Mouse (Mus musculus) CD8-positive naive resting alpha-beta T cell, adult 2 months (primary cell): ENCODE results near the gene Lrig1.

Experiments used
- DNase-seq, 2 experiments: peaks; one replicate each; pipeline ENCODE4 v3.0.0; 2022; ENCODE audit warnings: low read depth in 2 of 2, low spot score in 2 of 2

Gene Lrig1

GRCm38 (mm10) chr6:94652659-94653213 is 47.2 kb downstream of the Lrig1 start:
- DNase-seq: no peak

- DNase-seq: no peak
Observed at GRCm38 (mm10) chr6:94651541-94651940, 48.4 kb downstream of the Lrig1 start.

GRCm38 (mm10) chr6:94649637-94650036 is 50.3 kb downstream of the Lrig1 start:
- no peak for DNase-seq

- no peak for DNase-seq
Observed at GRCm38 (mm10) chr6:94648496-94648895, 51.5 kb downstream of the Lrig1 start.

GRCm38 (mm10) chr6:94647574-94648430 is 52.2 kb downstream of the Lrig1 start:
- no peak for DNase-seq

- DNase-seq: no peak
Observed at GRCm38 (mm10) chr6:94646902-94647301, 53.1 kb downstream of the Lrig1 start.

GRCm38 (mm10) chr6:94646274-94646863 is 53.6 kb downstream of the Lrig1 start:
- DNase-seq: no peak

- no peak for DNase-seq
Observed at GRCm38 (mm10) chr6:94645723-94646122, 54.2 kb downstream of the Lrig1 start.

GRCm38 (mm10) chr6:94644641-94645040 is 55.3 kb downstream of the Lrig1 start:
- DNase-seq: no peak

- DNase-seq: no peak
Observed at GRCm38 (mm10) chr6:94643989-94644388, 56.0 kb downstream of the Lrig1 start.

- no peak for DNase-seq
Observed at GRCm38 (mm10) chr6:94642048-94642447, 57.9 kb downstream of the Lrig1 start.

- no peak for DNase-seq
Observed at GRCm38 (mm10) chr6:94640297-94640696, 59.7 kb downstream of the Lrig1 start.

- no peak for DNase-seq
Observed at GRCm38 (mm10) chr6:94637024-94637434, 62.9 kb downstream of the Lrig1 start.

- DNase-seq: no peak
Observed at GRCm38 (mm10) chr6:94635343-94635742, 64.6 kb downstream of the Lrig1 start.

- DNase-seq: peak in 1 of 2 experiments; percentile 14
Observed at GRCm38 (mm10) chr6:94634710-94635109, 65.2 kb downstream of the Lrig1 start.

GRCm38 (mm10) chr6:94634274-94634673 is 65.7 kb downstream of the Lrig1 start:
- DNase-seq: no peak

GRCm38 (mm10) chr6:94631779-94632082 is 68.2 kb downstream of the Lrig1 start:
- no peak for DNase-seq

- DNase-seq: no peak
Observed at GRCm38 (mm10) chr6:94631051-94631778, 68.7 kb downstream of the Lrig1 start.

- DNase-seq: no peak
Observed at GRCm38 (mm10) chr6:94628787-94629186, 71.2 kb downstream of the Lrig1 start.

GRCm38 (mm10) chr6:94627714-94628595 is 72.0 kb downstream of the Lrig1 start:
- DNase-seq: no peak

- no peak for DNase-seq
Observed at GRCm38 (mm10) chr6:94626807-94627206, 73.2 kb downstream of the Lrig1 start.
